Mouse (Mus musculus) kidney, postnatal 14 days (tissue): ENCODE results near the gene Akap13.
"Not testable (repeated sequence)": the region's sequence is repeated elsewhere in the genome, so short reads cannot be mapped to it uniquely, and the experiment has no call there.

Experiments
- DNase-seq: peaks from one replicate; pipeline ENCODE4 v3.0.0; 2022; ENCODE audit warnings: mixed read lengths

Gene Akap13

DNA sequence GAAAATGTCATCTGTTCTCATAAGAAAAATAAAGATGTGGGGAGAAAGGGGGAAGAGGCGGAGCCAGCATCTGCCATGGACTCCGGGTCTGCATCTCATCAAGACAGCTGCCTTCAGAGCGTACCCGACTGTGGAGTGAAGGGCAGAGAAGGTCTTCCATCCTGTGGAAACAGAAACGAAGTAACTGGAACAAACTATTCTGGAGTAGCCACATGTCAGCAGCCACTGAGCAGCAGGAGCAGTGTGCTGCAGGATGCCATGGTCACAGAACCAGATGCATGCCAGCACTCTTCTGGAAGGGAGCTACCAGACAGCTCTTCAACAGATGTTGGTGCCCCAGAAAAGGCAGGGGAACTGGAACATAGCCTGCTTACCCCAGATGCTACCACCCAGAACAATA lies 153.4 kb downstream of the Akap13 start:
- DNase-seq: no peak

DNA sequence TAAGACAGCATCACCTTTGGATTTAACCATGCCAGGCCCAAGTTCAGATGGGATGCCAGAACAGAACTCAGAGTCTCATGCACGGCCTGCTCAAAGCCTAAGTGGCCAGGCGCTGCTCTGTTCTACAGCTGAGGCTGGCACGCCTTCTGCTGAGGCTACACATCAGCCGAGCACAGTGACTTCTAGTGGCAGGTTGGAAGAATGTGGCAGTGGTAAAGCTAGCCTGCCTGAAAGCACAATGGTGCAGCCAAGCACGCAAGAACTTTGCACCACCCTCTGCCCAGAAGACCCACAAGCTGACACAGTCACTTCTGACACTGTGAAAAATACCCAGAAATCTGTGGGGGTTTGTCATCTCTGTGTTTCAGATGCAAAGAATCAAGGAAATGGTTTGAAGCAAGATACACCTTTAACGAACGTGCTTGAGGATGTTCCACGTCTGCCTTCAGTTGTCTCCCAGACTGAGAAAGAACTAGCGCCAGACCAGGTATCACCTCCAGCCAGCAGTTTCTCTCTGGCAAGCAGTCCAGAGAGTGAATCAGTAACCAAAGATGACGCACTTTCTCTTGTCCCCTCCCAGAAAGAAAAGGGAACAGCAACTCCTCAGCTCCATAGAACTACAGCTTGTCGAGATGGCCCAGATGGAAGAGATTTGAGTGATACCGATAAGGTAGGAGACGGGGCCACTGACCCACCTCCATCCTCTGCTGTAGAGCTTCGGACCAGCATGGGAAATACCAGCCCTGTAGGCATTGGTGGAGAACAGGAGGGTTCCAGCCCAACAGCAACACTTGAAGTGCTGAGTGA lies 154.3 kb downstream of the Akap13 start:
- peak; percentile 70 for DNase-seq

DNA sequence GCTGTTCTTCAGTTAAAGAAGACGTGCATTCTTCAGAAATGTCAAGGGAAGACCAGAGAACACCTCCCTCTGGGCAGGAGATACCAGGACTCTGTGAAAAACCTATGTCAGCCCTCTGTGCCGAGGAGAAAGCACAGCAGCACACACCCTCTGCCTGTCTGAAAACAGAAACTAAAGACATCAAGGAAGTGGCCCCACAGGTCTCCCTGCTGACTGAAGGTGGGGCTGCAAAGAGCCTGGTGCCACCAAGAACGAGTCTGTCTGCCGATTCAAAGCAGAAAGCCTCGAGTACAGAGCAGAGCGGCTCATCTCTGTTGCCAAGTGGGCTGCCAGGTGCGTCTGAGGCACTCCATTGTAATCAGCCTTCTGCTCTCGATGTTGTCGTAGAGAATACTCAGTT lies 155.1 kb downstream of the Akap13 start:
- no peak for DNase-seq

DNA sequence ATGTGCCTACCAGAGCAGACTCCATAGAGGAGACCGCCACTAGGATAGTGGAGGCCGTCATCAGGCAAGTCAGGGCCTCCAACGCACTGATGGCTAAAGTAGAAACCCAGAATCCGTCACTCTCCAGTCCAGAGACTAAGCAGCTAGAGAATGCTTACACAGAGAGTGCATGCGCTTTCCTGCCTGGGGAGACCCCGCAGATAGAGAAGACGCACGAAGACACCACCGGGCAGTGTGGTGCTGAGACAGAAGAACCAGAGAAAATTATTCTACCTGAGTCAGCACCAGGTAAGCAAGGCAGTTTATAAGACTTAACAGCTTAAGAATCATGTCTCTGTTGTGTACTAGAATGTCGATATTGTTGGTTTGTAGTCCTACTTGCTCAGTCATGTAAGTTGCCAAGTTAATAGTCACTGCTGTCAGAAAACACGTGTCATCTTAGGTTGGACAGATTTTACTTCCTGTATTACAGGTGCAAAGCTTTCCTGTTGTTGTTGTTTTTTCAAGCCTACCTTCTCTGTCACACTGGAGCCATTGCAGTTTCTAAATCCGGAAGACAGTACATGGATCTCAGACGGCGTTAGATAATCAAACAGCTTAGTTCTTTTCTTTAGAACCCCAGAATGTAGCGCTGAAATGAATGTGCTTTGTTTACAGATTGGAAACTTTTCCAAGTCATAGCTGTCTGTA lies 156.1 kb downstream of the Akap13 start:
- DNase-seq: no peak

DNA sequence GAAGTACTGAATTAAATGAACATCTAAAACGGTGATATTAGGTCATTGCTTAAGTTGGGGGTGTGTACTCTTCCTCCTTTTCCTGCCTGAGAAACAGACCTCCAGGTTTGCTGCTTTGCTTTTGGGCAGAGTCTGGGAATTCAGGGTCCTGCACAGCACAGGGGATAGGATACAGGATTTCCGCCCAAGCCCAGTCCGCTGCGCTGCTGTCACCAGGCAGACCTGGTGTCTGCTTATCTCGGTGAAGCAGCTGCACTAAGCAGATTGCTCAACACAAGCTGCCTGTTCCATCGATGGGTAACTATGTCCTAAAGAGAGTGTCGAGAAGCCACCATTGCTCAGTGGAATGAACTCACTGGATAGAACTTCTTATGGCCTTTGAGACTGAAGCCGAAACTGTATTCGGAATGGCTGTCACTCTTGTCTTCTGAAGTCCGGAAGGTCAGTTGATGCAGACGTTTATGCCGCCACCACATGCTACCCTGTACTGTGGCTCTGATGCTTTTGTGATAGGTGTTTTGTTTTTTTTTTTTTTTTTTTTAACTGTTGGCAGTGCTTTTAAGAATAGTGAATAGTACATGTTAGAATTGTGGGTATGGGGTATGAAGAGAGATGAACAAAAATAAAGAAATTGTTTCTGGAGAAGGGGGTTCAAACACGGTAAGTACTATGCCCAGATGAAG lies 156.8 kb downstream of the Akap13 start:
- peak; percentile 54 for DNase-seq

DNA sequence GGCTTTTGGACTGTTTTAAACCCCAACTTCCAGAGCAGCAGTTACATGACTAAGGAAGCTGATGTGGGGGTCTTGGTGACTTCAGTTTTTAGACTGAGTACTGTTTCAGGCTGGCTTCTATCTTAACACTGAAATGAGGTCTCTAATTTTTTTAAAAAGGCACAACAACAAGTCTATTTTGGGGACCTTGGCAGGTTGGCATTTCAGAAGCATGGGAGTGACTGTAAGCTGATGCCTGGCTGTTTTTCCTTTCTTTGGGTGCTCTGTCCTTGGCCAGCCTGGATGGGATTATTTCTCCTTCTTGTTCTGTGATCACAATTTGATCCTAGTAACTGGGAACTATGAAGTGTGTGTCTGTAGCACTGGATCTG lies 157.3 kb downstream of the Akap13 start:
- no peak for DNase-seq

DNA sequence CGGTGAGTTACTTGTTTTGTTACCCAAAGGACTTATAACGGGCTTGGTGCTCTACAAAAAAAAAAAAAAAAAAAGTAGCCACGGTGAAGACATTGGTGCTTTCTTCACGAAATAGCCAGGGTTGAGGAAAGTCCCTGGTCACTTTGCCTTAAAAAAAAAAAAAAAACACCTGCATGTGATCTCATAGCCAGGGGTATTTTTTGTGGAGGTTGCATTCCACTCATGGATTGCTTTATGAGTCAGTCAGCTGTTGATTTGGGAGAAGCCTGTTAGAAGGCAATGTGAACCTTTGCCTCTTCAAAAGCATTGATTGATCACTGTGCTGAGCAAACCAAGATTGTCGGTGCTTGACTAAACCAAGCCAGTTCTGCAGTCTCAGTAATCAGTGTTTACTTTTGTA lies 157.9 kb downstream of the Akap13 start:
- no peak for DNase-seq

DNA sequence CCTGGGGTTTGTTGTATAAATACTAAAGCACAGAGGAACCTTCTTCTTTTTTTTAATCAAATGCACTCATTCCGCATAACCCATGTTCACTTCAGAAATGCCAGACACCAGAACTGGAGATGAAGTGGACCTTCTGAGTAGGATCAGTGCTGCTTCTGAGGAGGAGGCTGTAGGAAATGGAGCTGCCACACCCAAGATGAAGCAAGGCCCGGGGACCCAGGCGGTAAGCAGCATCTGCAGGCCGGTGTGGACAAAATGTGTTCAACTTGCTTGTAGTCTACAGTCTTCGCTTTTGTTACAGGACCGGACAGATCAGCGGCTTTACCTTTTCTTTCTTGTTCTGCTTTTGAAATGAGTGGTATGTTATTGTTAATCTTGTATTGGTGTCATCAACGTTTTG lies 159.5 kb downstream of the Akap13 start:
- no peak for DNase-seq

DNA sequence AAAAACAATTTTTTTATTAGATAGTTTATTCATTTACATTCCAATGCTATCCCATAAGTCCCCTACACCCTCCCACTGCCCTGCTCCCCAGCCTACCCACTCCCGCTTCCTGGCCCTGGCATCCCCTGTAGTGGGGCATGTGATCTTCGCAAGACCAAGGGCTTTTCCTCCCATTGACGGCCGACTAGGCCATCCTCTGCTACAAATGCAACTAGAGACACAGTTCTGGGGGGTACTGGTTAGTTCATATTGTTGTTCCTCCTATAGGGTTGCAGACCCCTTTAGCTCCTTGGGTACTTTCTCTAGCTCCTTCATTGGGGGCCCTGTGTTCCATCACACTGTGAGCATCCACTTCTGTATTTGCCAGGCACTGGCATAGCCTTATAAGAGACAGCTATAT lies 161.9 kb downstream of the Akap13 start:
- DNase-seq: not testable (repeated sequence)

DNA sequence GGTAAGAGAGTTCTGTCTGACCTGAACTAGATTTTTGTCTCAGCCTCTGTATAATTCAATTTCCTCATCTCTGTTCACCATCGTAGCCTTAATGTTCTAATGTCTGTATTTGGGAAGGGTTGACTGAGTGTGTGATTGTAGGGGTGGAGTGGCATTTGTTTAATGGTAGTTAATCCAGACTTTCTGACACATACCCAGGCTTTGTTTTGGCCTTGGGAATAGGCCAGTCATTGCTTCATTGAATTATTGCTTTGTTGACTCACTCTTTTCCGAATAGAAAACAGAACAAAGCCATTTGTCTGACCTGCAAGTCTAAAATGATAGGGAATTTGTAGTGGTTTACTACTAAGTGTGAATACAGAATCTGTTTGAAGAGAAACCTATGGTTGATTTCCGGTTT lies 163.4 kb downstream of the Akap13 start:
- no peak for DNase-seq

DNA sequence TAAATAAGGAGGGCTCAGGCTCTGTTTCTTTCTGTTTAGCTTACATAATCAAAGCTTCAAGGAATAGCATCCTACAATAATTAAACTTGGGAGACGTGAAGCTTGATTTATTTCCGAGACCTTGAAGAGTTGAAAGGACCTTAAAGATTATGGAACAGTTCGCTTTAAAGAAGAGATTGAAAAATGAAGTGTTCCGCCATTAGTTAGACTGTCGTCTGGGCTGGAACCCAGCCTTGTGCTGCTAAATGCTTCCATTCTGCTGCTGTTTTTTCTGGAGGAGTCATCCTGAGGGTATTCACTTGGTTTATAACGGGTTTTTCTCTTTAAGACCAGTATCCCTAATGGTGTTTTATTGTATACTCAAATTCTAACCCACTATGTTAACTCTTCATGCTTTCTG lies 164.5 kb downstream of the Akap13 start:
- DNase-seq: no peak

DNA sequence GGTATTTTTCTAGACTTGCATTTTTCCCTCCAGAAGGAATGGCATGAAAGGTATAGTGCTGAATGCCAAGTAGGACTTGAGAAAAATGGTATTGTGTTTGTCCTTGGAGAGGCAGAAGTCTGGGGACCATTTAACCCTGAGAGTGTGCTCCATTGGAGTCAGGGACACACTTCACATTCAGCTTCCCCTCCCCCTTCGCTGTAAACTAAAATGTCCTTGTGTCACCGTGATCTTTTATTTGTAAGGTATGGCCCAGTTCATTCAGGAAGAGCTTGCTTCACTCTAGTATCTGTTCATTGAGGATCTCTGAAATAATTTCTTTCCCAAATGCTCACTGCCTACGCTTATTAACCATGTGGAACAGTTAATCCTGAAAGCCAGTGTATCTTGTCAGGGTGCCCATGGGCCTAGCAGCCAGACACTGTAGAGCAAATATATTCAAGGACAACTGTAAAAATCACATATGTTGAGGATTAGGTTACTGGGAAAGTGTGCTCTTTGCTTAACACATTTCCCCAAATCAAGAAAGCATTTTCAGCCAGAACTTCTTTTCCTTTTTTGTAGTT lies 165.1 kb downstream of the Akap13 start:
- DNase-seq: no peak

DNA sequence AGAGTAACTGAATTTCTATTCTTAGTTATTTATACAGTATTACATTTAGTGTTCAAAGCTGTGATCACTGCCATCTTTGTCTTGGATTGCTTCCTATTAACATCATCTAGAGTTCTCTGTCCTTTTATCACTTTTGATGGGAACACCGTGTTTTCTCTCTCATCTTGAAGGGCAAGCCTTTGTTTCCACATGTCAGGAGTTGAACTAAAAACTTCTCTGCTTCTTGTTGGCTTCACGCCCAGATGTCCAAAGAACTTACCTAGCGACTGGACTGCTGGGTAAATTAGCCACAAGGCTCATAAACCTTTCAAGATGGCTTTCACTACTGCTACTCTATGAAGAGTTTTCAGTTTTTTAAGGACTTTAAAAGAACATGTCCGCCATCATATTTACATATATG lies 165.6 kb downstream of the Akap13 start:
- peak; percentile 21 for DNase-seq

DNA sequence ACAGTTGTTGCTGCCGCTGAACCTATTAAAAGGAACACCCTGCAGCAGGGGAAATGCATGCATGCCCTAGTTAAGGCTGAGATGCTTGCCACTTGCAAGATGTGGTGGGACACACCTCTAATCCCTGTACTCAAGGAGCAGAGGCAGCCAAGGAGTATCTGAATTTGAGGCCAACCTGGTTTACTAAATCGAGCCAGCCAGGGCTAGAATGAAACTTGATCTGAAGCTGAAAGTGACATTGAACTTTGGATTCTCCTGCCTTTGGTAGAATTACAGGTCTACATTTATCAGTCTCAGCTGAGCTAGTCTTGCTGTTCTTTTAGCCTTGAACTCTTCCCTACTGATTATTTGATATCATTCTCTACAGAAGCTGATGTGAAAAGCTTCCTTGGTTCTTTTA lies 172.5 kb downstream of the Akap13 start:
- DNase-seq: no peak

DNA sequence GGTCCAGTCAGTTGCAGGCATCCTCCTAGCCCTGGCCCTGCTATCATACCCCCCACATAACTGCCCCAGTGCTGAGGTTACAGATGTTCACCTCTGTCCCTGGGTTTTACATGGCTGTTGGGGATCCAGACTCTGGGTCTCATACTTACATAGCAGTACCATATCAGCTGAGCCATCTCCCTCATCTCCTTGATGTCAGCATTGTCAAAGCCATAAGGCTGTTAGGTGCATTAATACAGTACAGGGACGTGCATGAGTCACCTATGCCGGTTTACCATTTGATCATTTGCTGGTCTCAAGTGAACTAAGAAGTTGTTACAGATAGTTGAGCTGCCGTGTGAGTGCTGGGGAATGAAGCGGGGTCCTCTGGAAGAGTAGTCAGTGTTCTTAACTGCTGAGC lies 174.3 kb downstream of the Akap13 start:
- DNase-seq: no peak

DNA sequence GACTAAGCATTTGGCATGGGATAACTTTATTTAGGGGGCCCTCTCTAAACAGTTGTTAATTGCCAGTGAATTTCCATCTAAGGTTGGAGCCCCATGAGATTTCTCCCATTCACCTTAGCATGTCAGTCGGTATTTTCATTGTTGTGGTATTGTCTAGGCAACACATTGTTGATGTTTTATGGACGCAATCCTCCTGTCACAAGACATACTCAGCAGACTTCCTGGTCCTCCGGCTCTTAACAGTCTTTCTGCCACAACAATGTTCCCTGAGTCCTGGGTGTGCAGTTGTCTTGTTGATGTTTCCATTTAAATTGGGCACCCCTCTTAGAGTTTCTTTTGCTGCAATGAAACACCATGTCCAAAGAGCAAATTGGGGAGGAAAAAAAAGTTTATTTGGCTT lies 177.6 kb downstream of the Akap13 start:
- no peak for DNase-seq

DNA sequence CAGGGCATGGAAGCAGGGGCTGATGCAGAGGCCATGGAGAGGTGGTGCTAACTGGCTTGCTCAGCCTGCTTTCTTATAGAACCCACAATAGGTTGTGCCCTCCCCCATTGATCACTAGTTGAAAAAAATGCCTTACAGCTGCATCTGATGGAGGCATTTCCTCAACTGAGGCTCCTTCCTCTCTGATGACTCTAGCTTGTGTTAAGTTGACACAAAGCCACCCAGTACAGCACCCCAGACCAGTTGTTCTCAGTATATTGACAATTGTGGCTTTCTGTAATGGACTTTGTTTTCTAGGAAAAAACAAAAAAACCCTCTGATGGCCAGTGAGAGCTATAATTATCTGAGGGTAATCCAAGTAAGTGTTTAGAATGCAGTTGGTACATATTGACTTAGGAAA lies 178.1 kb downstream of the Akap13 start:
- DNase-seq: no peak

DNA sequence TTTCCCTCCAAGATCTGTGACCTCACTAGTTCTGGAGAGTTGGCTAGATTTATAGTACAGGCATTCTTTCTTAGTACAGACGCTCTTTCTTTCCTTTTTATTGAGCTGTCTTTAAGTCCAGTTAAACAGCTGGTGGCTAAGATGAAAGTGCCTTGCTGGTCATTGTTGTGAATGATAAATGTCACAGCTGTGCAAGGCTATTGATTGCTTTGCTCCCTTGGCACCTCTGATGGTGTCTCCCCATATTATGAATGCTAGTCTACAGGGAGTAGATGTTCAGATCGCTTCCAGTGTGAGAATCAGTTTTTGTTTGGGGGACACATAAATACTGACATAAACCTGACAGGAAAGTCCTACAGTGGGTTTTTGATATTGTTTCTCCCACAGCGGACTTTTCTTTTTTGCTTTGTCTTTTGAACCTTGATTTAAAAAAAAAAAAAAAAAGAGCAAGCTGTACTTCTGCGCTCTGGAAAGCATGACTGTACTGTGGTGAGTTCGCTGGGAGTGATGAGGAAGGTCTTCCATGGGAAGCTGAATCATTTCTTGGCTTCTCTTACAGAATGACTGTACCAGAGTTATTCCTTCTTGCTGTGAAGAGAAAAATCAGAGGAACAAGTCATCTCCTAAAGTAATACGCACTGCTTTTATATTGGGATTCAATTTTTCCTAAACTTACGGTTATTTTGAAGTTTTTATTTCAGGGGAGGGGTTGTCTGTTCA lies 178.6 kb downstream of the Akap13 start:
- no peak for DNase-seq

DNA sequence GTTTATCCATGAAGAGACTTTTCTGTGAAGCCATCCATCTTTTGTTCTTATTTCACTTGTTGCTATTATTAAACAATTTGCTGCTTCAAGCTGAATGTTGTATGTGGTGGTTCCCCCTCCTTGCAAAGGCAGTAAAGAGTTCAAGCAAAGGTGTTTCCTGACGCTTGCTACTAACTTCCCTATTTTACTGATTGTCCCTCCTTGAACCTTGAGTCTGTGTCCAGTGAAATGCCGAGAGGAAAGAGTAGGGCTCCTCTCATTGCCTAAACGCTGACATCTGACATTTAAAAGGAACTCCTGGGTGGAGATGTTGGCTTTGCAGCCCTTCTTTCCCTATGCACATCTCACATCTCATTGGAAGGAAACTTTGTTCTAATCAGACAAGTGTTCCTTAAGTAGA lies 183.4 kb downstream of the Akap13 start:
- DNase-seq: no peak

DNA sequence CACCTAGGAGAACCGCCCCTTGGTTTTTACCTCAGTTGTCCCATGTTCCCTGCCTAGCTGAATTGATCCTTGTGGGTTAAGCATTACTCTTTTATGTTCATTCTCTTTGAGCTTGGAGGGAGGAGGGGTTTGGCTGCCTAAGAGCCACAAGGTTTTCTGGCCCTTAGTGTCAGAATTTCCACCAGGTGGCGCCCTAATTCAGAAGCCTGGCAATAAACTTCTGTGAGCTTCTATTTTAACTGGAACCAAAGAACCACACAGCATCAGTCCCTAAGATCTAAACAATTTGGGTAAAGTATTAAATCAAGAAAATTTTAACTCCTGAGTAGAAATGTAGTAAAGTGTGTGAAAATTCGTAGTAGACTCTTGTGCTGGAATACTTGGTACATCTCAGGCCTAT lies 184.2 kb downstream of the Akap13 start:
- DNase-seq: peak; percentile 82

DNA sequence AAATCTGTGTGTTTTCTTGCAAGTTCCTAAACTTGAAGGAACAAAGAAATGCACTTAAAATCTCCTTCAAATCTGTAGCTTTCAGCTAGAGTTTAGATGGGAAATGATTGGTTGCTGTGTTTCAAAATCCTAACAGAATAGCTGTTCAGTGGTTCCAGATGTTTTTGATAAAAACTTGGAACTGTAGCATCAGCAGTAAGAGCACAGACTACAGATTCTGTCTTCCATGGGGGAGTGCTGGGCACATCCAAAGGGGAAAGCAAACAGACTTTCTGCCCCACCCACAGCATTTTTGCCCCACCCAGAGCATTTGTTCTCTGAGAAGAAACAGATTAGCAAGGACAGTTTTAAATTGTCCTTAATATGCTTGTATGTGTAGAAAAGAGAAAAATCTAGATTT lies 184.7 kb downstream of the Akap13 start:
- DNase-seq: no peak

DNA sequence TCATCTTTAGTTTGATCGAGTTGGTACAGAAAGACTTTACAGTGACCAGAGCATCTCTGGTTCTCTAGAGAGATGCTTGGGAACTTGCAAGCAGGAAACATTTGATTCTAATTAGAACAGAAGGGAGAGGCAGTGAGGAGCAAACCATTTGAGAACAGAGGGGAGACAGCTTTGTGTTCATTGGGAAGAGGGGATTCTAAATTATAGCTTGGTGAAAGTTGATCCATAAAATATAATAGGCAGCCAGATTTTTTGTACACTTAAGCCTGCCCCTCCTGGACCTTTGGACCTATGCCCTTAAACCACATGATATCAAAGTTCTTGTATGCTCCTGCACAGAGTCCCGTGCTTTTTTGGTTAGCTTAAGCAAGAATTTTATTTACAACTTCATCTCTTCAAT lies 185.3 kb downstream of the Akap13 start:
- DNase-seq: peak; percentile 43
